Mouse (Mus musculus): ENCODE results near the gene Hck.

Hck gene

DNA sequence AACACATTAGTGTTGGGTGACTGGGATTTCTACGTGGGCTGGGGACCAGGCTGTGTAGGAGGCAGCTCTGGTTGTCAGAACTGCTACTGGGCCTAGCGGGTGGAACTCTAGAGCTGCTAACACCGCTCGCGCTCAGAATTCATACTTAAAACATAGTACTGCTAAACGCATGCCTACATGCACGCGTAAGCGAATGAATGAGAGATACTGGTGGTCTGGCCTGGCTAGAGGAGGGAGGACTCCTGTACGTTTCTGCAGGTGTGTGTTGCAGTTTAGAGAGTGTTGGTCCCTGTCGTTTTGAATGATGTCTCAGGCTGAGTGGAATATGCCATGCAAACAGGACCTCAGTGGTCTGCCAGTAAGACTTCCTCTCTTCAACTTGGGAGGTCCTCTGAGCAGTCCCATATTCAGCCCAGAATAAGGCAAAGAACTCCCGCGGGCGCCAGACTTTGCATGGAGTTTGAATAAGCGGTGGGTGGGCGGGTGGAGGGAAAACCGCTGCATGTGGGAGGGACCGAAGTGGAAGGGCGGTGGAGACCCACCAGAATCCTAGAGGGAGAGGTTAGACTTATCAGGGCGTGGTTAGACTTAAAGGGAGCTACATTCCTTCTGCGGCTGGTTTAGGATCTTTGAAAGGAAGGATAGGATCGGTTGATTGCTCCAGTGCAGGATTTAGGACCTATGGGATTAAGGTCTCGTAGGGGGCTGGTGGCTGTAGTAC, 1.1 kb upstream of the Hck start:
- no peak for DNase-seq

DNA sequence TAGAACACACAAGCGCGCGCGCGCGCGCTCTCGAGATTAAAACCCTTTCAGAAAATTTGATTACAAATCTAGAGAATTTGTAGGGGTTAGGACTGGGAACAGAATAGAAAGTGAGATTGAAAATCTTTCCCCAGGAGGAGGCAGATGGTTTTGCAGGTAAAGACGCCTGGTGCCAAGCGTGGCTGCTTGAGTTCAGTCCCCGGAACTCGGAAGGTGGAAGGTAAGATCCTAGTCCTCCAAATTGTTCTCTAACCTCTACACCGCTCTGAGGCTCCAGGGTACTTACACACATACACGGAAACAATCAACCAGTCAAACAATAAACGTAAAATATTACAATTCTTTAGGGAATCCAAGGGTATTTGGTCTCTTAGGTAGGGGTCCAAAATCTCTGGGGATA, 466 bp upstream of the Hck start:
- no peak for DNase-seq

- DNase-seq = no peak
Measured at GRCm38 (mm10) chr2:153109596-153109995, 1.3 kb downstream of the Hck start.

DNA sequence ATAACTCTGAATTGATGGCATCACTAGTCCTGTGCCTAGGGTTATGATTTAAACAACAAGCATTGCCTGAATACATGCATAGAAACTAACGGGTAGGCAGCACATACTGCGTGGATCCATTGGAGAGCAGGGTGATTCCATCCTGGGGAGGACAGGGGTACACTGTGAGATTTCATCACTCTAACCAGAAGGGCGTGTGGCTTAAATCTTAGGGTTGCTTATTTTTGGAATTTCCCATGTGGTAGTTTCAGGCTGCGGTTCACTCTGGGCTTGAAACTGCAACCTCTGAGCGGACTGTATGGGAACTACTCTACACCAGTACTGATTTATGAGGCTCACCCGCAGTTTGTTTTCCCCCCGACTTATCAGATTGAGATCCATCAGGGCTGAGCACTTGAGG, 3.0 kb downstream of the Hck start:
- DNase-seq = no peak

DNA sequence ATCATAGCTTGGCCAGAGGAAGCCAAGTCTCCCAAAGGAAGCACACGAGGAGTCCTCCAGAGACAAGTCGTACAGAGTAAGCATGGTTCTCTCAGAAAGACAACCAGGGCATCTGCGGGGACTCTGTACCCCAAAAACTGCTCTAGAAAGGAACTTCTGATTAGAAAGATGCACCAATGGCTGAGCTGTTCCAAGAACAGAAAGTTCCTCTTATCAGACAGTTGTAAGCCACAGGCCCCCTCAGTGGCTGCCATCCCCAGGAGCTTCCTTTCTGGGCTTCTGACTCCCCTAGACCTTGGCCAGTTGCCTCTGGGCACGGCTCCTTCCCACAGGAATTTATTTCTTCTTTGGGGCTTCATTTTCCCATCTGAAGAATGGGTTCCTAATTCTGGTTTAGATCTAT, 7.4 kb downstream of the Hck start:
- no peak for DNase-seq

GRCm38 (mm10) chr2:153117051-153117486, 8.8 kb downstream of the Hck start:
- DNase-seq = no peak

DNA sequence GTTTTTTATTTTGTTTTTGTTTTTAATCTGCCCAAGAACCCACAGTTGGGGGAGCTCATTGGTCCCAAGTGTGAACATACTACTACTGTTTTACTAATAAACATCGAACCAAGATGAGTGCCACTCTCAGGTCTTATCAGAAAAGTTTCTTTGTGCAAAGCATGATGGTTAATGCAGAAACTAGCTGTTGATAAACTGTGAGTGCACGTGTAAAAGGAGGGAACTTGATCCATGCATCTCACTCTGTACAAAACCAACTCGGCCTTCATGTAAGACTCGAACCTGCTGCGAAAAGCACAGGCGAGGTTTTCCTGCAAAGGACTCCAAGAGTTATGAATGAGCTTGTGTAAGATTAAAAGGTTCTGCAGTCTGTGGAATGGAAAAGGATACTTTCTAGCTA, 11.2 kb downstream of the Hck start:
- no peak for DNase-seq

- DNase-seq = no peak
Measured at GRCm38 (mm10) chr2:153120126-153120525, 11.9 kb downstream of the Hck start.

GRCm38 (mm10) chr2:153121821-153122615, 13.8 kb downstream of the Hck start:
- no peak for DNase-seq

DNA sequence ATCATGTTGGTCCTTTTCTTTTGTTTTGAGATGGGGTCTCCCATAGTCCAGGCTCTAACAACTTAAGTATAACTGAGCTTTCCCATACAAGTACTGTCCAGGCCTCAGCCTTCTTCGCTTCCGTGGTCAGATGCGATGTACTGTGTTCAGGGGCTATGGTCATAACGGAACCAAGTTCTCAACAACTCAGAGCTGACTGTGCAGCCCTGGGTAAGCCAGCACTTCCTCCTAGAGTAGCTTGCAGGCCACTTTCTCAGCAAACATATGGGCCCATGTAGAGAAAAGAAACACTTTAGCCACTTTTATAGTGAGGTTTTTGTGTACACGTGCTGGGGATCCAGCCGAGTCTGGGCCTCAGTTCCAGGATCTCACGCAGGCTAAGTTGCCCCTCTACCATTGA, 14.4 kb downstream of the Hck start:
- DNase-seq = no peak

DNA sequence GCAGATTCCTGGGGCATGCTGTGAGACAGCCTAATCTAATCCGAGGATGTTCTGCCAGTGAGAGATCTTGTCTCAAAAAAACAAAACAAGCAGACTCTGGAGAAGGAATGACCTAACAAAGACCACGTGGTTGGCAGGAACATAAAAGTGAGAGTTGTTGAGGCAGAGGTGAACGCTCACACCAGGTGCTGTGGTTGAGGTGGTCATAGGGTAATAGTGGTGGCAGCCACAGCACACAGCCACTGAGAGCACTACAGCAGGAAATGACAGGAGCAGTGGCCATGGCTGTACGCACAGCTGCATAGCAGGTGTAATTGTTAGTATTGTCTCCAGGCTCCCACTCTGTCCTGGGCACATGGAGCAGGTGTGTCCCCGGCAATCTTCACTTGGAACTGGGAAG, 17.6 kb downstream of the Hck start:
- no peak for DNase-seq

- DNase-seq = peak; percentile 19
Measured at GRCm38 (mm10) chr2:153131019-153131418, 22.8 kb downstream of the Hck start.

- DNase-seq = no peak
Measured at GRCm38 (mm10) chr2:153134237-153134636, 26.0 kb downstream of the Hck start.

DNA sequence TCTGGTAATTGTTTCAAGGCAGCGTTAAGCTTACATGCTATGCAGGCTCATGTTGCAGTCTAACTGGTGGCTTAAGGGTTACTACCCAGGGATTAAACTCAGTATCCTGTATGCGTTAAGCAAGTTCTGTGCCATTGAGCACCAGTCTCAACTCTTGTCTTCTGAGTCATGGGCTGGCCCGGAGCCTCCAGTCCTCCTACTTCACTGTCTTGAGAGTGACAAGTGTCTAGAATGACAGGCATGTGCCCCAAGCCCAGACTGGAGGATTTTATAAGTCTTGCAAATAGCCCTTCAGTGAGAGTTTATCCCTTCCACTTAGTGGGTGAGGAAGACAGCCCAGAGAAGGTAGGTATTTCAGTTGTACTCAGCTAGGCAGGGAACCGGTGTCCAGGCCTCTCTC, 27.9 kb downstream of the Hck start:
- no peak for DNase-seq

DNA sequence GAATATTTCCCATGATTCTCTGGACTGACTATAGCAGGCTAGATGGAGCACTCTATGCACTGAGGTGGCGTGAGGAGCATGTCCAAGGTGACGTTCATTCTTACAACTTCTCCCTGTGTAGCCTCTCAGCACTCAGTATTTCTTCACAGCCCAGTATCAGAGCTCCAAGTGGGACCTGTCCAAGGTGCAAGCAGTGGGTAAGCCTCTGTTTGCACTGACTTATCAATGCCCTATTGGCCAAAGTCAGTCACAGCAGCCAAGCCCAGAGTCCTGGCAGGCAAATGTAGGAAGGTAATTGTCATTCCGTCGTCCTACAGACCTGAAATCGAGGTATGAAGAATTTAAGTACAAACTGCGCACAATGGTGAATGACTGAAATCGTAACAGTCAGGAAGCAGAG, 30.9 kb downstream of the Hck start:
- no peak for DNase-seq

GRCm38 (mm10) chr2:153139996-153140613, 31.8 kb downstream of the Hck start:
- DNase-seq = peak; percentile 22

DNA sequence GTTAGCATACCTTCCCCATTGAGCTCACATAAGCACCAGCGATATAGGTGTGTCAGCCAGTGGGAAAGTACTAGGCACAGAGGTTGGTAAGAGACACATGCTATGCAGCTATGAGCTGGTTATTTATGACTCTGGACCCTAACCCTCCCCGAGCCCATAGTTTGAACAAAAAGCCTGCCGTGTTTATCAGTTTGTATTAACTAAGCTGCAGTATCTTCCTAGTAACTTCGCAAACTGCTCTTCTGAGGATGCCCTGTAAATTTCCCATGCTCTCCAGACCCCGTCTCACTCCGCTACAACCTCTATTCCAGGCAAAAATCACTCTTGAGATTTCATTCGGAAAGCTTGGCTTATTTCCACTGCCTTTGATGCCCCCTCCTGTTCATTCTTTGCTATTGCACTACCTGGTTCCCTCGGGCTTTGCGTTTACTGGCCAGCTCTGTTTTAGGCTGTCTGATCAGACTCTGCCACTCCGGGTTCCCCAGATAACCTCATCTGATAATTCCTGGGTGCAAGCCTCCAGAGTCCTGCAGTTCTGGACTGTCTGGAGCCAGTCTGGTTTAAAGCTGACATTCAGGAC, 34.4 kb downstream of the Hck start:
- DNase-seq = peak; percentile 65

DNA sequence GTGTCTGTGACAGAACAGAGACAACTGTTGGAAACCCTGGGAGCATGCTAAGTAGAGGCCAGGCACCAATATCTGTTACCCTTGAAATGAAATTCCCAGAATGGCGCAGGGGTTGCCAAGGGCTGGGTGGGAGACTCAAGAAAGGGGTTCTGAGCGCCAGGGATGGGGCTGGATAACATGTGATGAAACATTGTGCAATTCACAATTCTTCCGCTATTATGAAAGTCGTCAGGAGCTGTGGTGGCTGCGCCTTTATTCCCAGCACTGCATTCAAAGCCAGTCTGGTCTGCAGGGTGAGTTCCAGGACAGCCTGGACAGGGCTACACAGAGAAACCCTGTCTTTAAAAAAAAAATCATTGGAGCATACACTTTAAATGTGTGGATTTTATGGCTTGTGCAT, 37.1 kb downstream of the Hck start:
- DNase-seq = no peak

DNA sequence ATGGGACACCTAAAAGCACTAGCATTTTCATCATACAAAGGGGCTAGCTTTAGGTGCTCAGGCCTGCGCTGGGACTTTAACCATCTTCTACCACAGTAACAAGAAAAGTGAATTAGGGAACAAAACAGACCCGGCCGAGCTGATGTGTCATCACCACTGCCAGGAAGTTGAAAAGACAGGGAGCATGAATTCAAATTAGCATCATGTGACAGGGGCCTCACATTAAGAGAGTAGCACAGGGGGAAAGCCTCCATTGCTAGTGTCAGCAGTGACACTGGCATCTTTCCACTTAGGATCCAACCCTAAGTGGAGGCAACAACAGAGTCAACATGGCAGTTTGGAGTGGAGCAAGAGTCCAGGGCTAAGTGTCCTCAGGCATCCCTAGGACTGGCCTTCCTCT, 39.0 kb downstream of the Hck start:
- DNase-seq = no peak

DNA sequence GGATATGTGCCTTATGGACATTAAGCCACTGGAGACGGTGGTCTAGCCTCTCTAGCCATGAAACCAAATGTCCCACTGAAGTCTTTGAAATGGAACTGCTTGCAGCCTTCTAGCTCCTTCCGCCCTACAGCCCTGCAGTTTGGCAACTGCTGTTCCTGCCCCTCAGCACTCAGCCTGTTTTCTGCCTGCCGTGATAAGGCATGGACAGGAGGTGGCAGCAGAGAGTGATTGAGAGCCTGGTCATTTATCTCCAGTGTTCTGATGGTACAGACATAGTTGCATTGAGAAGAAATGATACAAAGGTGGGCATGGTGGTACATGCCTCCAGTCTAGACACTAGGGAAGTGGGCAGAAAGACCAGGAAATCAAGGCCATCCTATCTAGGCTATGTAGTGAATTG, 39.4 kb downstream of the Hck start:
- peak; percentile 70 for DNase-seq

GRCm38 (mm10) chr2:153149742-153150141, 41.5 kb downstream of the Hck start:
- DNase-seq = no peak

DNA sequence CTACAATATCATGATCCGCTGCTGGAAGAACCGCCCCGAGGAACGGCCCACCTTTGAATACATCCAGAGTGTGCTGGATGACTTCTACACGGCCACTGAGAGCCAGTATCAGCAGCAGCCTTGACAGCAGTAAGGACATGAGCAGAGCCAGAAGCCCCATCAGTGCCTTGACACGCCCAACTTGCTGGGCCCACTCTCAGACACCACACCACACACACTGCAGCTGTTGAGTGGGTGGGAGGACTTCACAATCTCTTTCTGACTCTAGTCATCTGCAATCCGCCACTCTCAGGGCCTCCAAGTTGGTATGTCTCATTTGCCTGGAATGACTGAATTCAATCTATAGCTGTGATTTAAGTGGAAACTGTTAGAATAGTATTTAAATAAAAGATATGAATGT, 42.8 kb downstream of the Hck start:
- no peak for DNase-seq

- no peak for DNase-seq
Measured at GRCm38 (mm10) chr2:153151926-153152665, 43.8 kb downstream of the Hck start.
